Mouse (Mus musculus): Measurements from ENCODE around the gene Sh3bp5. TPM values are rescaled to one million over a fixed set of nuclear protein-coding genes. Genes with fewer than 3 reads are reported as not detected.
"Not testable (repeated sequence)": the region's sequence is repeated elsewhere in the genome, so short reads cannot be mapped to it uniquely, and the experiment has no call there.

The Sh3bp5 gene
- polyA plus RNA-seq, 1 experiment from 2014 or later = 11.3 TPM

- ATAC-seq (no peak), DNase-seq (ENCODE audit: low read depth, low spot score) (no peak)
- POLR2A ChIA-PET = no interaction called here
- CTCF ChIA-PET = no interaction called here
- in situ Hi-C loops (cut with MboI; ENCODE audit: low pct_unique_long_range_greater_than_20kb) = no loop called here
- H3K27me3 ChIP-seq = no peaks in the 10 kb centered on the region
- TF ChIP-seq CTCF (IDR thresholded peaks at IDR 0.05) = no peak
These were observed 20.3 kb upstream of the Sh3bp5 start for GRCm38 (mm10) chr14:31456064-31456721.

- CTCF ChIA-PET = interaction anchor here (1.0 kb wide), 1 partner anchor 9 kb away, joined by 3 read pairs; no protein-coding TSS in a partner anchor
- no peak for ATAC-seq
- in situ Hi-C loops (cut with MboI; ENCODE audit: low pct_unique_long_range_greater_than_20kb) = no loop called here
These were observed 19.1 kb upstream of the Sh3bp5 start for GRCm38 (mm10) chr14:31454849-31455566.

GRCm38 (mm10) chr14:31453946-31454345, 18.1 kb upstream of the Sh3bp5 start:
- H3K27me3 ChIP-seq; DNase-seq (ENCODE audit: low read depth, low spot score); CTCF ChIA-PET; POLR2A ChIA-PET; ATAC-seq; in situ Hi-C loops (cut with MboI; ENCODE audit: low pct_unique_long_range_greater_than_20kb): not testable (repeated sequence)

More at GRCm38 (mm10) chr14:31454849-31455566, 19.1 kb upstream of the Sh3bp5 start:
- TF ChIP-seq CTCF (IDR thresholded peaks at IDR 0.05) = peak; percentile 33
- POLR2A ChIA-PET = no interaction called here
- H3K27me3 ChIP-seq = no peaks in the 10 kb centered on the region
- DNase-seq (ENCODE audit: low read depth, low spot score) = no peak

GRCm38 (mm10) chr14:31448994-31449393, 13.1 kb upstream of the Sh3bp5 start:
- in situ Hi-C loops (cut with MboI; ENCODE audit: low pct_unique_long_range_greater_than_20kb) = no loop called here
- no peak for TF ChIP-seq CTCF (IDR thresholded peaks at IDR 0.05)
- POLR2A ChIA-PET = no interaction called here
- DNase-seq (ENCODE audit: low read depth, low spot score) = no peak
- ATAC-seq = no peak
- no peaks in the 10 kb centered on the region for H3K27me3 ChIP-seq
- CTCF ChIA-PET = interaction anchor here (1.0 to 6.6 kb wide), 4 partner anchors 9 to 84 kb away, joined by 3 to 26 read pairs (median 4); partner anchors contain the start of gene Sh3bp5

GRCm38 (mm10) chr14:31443616-31444015, 7.7 kb upstream of the Sh3bp5 start:
- TF ChIP-seq CTCF (IDR thresholded peaks at IDR 0.05) = no peak
- no peak for DNase-seq (ENCODE audit: low read depth, low spot score)
- in situ Hi-C loops (cut with MboI; ENCODE audit: low pct_unique_long_range_greater_than_20kb) = no loop called here
- H3K27me3 ChIP-seq = no peaks in the 10 kb centered on the region
- ATAC-seq = no peak
- CTCF ChIA-PET = no interaction called here
- POLR2A ChIA-PET = no interaction called here

GRCm38 (mm10) chr14:31440725-31441124, 4.8 kb upstream of the Sh3bp5 start:
- ATAC-seq = no peak
- DNase-seq (ENCODE audit: low read depth, low spot score) = no peak
- H3K27me3 ChIP-seq = no peaks in the 10 kb centered on the region
- ChIA-PET CTCF (interaction anchor here (1.1 kb wide), 1 partner anchor 24 kb away, joined by 6 read pairs; no protein-coding TSS in a partner anchor), POLR2A (no interaction called here)
- in situ Hi-C loops (cut with MboI; ENCODE audit: low pct_unique_long_range_greater_than_20kb) = no loop called here
- TF ChIP-seq CTCF (IDR thresholded peaks at IDR 0.05) = no peak

GRCm38 (mm10) chr14:31440230-31440629, 4.4 kb upstream of the Sh3bp5 start:
- no peak for DNase-seq (ENCODE audit: low read depth, low spot score)
- POLR2A ChIA-PET = interaction anchor here (0.6 kb wide), 1 partner anchor 28 kb away, joined by 6 read pairs; no protein-coding TSS in a partner anchor
- no peak for TF ChIP-seq CTCF (IDR thresholded peaks at IDR 0.05)
- CTCF ChIA-PET = interaction anchor here (0.8 to 1.1 kb wide), 2 partner anchors 24 to 55 kb away, joined by 3 to 6 read pairs; no protein-coding TSS in a partner anchor
- in situ Hi-C loops (cut with MboI; ENCODE audit: low pct_unique_long_range_greater_than_20kb) = no loop called here
- H3K27me3 ChIP-seq = no peaks in the 10 kb centered on the region
- ATAC-seq = no peak

GRCm38 (mm10) chr14:31439279-31439678, 3.4 kb upstream of the Sh3bp5 start:
- in situ Hi-C loops (cut with MboI; ENCODE audit: low pct_unique_long_range_greater_than_20kb) = loop anchor here (5.0 kb wide), 1 partner anchor 52 kb away; no protein-coding TSS in a partner anchor
- no peak for TF ChIP-seq CTCF (IDR thresholded peaks at IDR 0.05)
- ATAC-seq (no peak), DNase-seq (ENCODE audit: low read depth, low spot score) (no peak)
- H3K27me3 ChIP-seq = no peaks in the 10 kb centered on the region
- ChIA-PET CTCF (interaction anchor here (0.8 to 1.1 kb wide), 2 partner anchors 25 to 54 kb away, joined by 3 to 6 read pairs; no protein-coding TSS in a partner anchor), POLR2A (no interaction called here)

- in situ Hi-C loops (cut with MboI; ENCODE audit: low pct_unique_long_range_greater_than_20kb) = loop anchor here (5.0 kb wide), 1 partner anchor 51 kb away; no protein-coding TSS in a partner anchor
- DNase-seq (ENCODE audit: low read depth, low spot score) (no peak), ATAC-seq (no peak)
- no peak for TF ChIP-seq CTCF (IDR thresholded peaks at IDR 0.05)
- CTCF ChIA-PET = interaction anchor here (1.3 to 3.5 kb wide), 4 partner anchors 9 to 52 kb away, joined by 3 to 26 read pairs (median 6); no protein-coding TSS in a partner anchor
- H3K27me3 ChIP-seq = no peaks in the 10 kb centered on the region
- POLR2A ChIA-PET = no interaction called here
These were observed 2.1 kb upstream of the Sh3bp5 start for GRCm38 (mm10) chr14:31437826-31438529.
